Mouse (Mus musculus) midbrain, embryonic 12.5 days (tissue): Measurements from ENCODE around the gene Gja4. TPM values are rescaled to one million over a fixed set of nuclear protein-coding genes. Genes with fewer than 3 reads are reported as not detected.

Source experiments
- ATAC-seq: fragments of 200-750 bp; cut with Nextera tagmentation; 2 replicates; pipeline ENCODE4 v1.8.0; 2017; ENCODE audit warnings: low read depth, moderate TSS enrichment, moderate library complexity; ENCODE audit not compliant: low FRiP score
- H3K27ac ChIP-seq: fragments of 300-500 bp; sonication (generic); replicated peaks from 2 replicates; pipeline ENCODE4 v1.5.1; 2016; ENCODE audit warnings: mild to moderate bottlenecking
- H3K27me3 ChIP-seq: fragments of 300-500 bp; sonication (generic); 2 replicates; pipeline ENCODE4 v1.6.1; 2016; ENCODE audit warnings: mild to moderate bottlenecking
- H3K36me3 ChIP-seq: fragments of 300-500 bp; sonication (generic); 2 replicates; pipeline ENCODE4 v1.6.1; 2016
- H3K4me1 ChIP-seq: fragments of 300-500 bp; sonication (generic); 2 replicates; pipeline ENCODE4 v1.6.1; 2016
- H3K4me2 ChIP-seq: fragments of 300-500 bp; sonication (generic); replicated peaks from 2 replicates; pipeline ENCODE4 v1.6.1; 2016; ENCODE audit warnings: mild to moderate bottlenecking, moderate library complexity
- H3K4me3 ChIP-seq: fragments of 300-500 bp; sonication (generic); 2 replicates; pipeline ENCODE4 v1.5.1; 2016; ENCODE audit warnings: mild to moderate bottlenecking
- H3K9ac ChIP-seq: fragments of 300-500 bp; sonication (generic); replicated peaks from 2 replicates; pipeline ENCODE4 v1.6.1; 2016; ENCODE audit warnings: mild to moderate bottlenecking, moderate library complexity
- H3K9me3 ChIP-seq: fragments of 300-500 bp; sonication (generic); 2 replicates; pipeline ENCODE4 v1.6.1; 2016; ENCODE audit warnings: mild to moderate bottlenecking
- WGBS: fragments of 180-500 bp; shearing (Covaris S2); methylation state at CpG from one replicate; pipeline ENCODE4 v1.1.7; 2016; 5-methylcytosine and 5-hydroxymethylcytosine counted together
- polyA plus RNA-seq: library from polyadenylated mRNA; unstranded; fragments of >200 nt; fragmentation: Nextera tagmentation; extraction: Ambion mirVana; gene quantifications from 2 replicates; pipeline ENCODE4 v1.2.1, GENCODE M21; 2016

Gene Gja4
- polyA plus RNA-seq, 1 experiment from 2014 or later, result 17.1 TPM

DNA sequence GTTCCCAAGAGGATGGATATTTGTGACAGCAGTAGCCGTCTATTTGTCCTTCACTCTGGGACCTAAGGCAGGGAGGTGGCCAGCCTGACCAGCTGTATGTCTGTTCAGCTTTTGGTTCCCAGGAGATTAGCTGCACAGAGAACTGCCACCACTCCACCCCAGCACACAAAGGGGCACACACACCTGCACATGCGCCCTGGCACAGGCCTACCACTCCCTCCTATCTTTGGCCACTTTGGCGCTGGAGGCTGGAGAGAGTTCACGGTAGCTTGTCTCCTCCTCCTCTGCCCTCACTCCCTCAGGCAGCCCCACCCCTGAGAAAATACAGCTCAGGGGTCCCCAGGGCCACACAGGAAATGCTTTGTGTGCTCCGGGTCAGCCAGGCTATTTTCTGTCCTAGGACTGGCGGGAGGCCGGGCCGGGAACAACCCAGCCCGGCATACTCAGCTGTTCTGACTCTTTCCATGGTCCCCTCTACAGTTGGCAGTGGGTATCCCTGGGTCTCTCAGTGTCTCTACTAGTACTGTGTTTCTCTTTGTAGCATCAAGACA, 35.3 kb downstream of the Gja4 start:
- Histone ChIP-seq H3K4me2 (no peak overlapping the region), H3K9me3 (no peaks in the 10 kb centered on the region), H3K36me3 (no peaks in the 10 kb centered on the region), H3K9ac (no peak overlapping the region), H3K4me1 (no peaks in the 10 kb centered on the region), H3K4me3 (no peak overlapping the region), H3K27me3 (no peaks in the 10 kb centered on the region), H3K27ac (no peak overlapping the region)
- 56% methylated on average over 9 of the region's 9 CpGs for WGBS
- ATAC-seq, result no peak

DNA sequence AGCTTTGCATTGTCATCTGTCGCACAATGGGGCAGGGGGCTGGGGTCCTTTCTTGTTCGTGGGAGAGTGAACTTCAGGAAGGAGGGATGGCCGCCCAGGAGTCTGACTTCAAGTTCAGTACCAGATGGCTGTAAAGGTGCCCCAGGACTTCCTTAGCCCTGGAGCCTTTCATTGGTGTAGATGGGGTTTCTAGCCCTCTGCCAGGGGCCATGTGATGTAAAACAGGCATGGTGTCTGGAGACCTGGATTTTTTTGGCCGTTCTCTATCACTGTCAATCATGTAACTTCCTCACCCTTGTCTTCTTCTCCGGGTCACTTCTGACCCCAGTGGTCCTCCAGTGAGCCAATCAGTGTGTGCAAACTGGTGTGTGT, 49.7 kb downstream of the Gja4 start:
- no peak overlapping the region for H3K9ac ChIP-seq
- H3K4me3 ChIP-seq, result no peak overlapping the region
- H3K4me2 ChIP-seq, result no peak overlapping the region
- peaks cover 6% of the 10 kb centered on the region; the same call in 1 of the 2 replicates for H3K4me1 ChIP-seq
- no peaks in the 10 kb centered on the region for H3K9me3 ChIP-seq
- WGBS, result 65% methylated on average over 5 of the region's 5 CpGs
- no peaks in the 10 kb centered on the region for H3K36me3 ChIP-seq
- no peak overlapping the region for H3K27ac ChIP-seq
- no peak for ATAC-seq
- peaks cover 4% of the 10 kb centered on the region; the same call in 1 of the 2 replicates for H3K27me3 ChIP-seq

DNA sequence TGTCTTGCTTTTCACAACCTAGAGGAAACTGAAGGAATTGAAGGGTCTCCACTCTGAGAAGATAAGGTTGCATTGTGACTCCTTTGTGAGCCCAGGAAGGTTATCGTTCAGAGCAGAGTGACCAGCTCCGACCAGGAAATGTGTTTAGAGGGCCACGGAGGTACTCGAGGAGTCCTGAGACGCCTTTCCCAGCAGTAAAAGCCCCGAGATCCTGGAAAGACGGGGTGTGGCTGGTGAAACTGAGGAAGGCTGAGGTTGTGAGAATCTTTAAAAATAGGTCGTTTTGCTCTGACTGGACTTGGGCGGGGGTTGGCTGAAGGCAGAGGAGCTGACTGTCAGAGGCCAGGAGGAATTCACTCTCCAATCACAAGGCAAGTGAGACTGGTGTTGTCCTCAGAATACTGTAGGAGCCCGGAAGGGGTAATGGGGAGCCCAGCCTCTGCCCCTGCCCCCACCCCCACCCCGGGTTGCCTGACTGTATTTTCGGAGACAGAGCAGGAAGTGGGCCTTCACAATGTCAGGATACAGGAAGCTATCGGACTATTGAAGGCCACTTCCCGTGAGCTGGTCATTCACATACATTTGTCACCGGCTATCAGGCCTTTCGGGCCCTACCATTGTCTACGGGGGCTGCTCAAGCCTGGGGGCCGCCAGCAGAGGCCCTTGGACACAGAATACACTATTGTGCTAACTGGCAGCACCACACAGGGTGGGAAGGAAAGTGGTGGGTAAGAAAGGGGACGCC, 50.2 kb downstream of the Gja4 start:
- Histone ChIP-seq H3K27me3 (0 out of 2 replicates have a peak, but pooled peaks cover 4% of the 10 kb centered on the region), H3K4me2 (no peak overlapping the region), H3K4me1 (peaks cover 6% of the 10 kb centered on the region; the same call in 1 of the 2 replicates), H3K36me3 (no peaks in the 10 kb centered on the region), H3K4me3 (no peak overlapping the region), H3K27ac (no peak overlapping the region), H3K9me3 (no peaks in the 10 kb centered on the region), H3K9ac (no peak overlapping the region)
- ATAC-seq, result no peak
- 74% methylated on average over 19 of the region's 19 CpGs for WGBS

DNA sequence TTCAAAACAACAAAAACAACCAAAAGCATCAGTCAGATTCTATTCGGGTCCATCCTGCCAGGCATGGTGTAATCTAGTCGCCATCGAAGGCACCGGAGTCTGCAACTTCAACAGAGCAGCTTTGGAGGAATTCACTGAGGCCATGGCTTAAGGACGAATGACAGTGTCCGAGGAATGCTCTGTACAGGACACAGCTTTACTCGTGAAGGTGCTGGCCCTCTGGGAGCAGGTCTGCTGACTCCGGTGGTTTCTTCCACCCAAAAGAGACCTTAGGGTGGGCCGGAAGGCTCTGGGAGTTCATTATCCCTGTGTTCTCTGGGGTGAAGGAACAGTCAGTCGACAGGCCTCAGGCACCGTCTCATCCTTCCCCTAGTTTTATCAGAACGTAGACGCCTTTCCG, 52.2 kb downstream of the Gja4 start:
- no peak overlapping the region for H3K4me3 ChIP-seq
- ATAC-seq, result no peak
- H3K4me1 ChIP-seq, result peaks cover 6% of the 10 kb centered on the region; the same call in 1 of the 2 replicates
- H3K27me3 ChIP-seq, result no peaks in the 10 kb centered on the region
- WGBS, result 92% methylated on average over 14 of the region's 14 CpGs
- H3K36me3 ChIP-seq, result no peaks in the 10 kb centered on the region
- H3K27ac ChIP-seq, result no peak overlapping the region
- H3K9ac ChIP-seq, result no peak overlapping the region
- no peaks in the 10 kb centered on the region for H3K9me3 ChIP-seq
- H3K4me2 ChIP-seq, result no peak overlapping the region

Other genes starting within 250 kb of the Gja4 start
- gene Zmym6, start 236.7 kb downstream of the Gja4 start, polyA plus RNA-seq, result 40.3 and 42.5 TPM in 2 replicates
- gene Tmem35b, start 190.3 kb downstream of the Gja4 start, polyA plus RNA-seq, result 16.8 and 18.0 TPM in 2 replicates
- gene Dlgap3, start 144.8 kb downstream of the Gja4 start, polyA plus RNA-seq, result 8.2 and 8.3 TPM in 2 replicates
- gene Smim12, start 70.3 kb downstream of the Gja4 start, polyA plus RNA-seq, result 41.7 and 50.3 TPM in 2 replicates
- 0.42 and 0.65 TPM in 2 replicates for gene Gjb3, start 16.8 kb upstream of the Gja4 start, polyA plus RNA-seq
- not detected in 2 replicates for gene Gjb4, start 40.0 kb upstream of the Gja4 start, polyA plus RNA-seq
- gene Gjb5, start 44.1 kb upstream of the Gja4 start, polyA plus RNA-seq, result 0.17 TPM in 2 replicates